Mouse (Mus musculus) embryonic fibroblast, embryonic 13.5 days (primary cell): Measurements from ENCODE around the gene Kat6b.

Experiments used
- CTCF ChIP-seq: IDR thresholded peaks from 2 replicates; pipeline ENCODE4 v1.5.1; 2011; ENCODE audit warnings: mild to moderate bottlenecking, control low read depth, low read length, moderate library complexity, borderline replicate concordance; ENCODE audit not compliant: insufficient read depth
- POLR2A ChIP-seq: IDR thresholded peaks from 2 replicates; pipeline ENCODE4 v1.6.1; 2011; ENCODE audit warnings: low read depth, mild to moderate bottlenecking, control low read depth, low read length, moderate library complexity

- TF ChIP-seq CTCF: no peak
- no peak for TF ChIP-seq POLR2A
Observed at GRCm38 (mm10) chr14:21455654-21456350, 25.4 kb upstream of the Kat6b start.
